Mouse (Mus musculus): ENCODE data around the gene Gm10283. TPM values are rescaled to one million over a fixed set of nuclear protein-coding genes. Genes with fewer than 3 reads are reported as not detected.

The Gm10283 gene
- polyA plus RNA-seq, 1 experiment from 2014 or later: not detected

- H3K27me3 ChIP-seq (ENCODE audit: insufficient read depth, poor library complexity, severe bottlenecking): no peaks in the 10 kb centered on the region
- H3K27ac ChIP-seq: no peak overlapping the region
- no peak overlapping the region for H3K4me3 ChIP-seq
- DNase-seq (ENCODE audit: low spot score): no peak
- 93% methylated on average over 3 of the region's 3 CpGs for WGBS
- no peaks in the 10 kb centered on the region for H3K9me3 ChIP-seq
- no peaks in the 10 kb centered on the region for H3K4me1 ChIP-seq (replicated peaks)
- no peaks in the 10 kb centered on the region for H3K36me3 ChIP-seq
Measured at GRCm38 (mm10) chr8:60436872-60437271, 66.1 kb downstream of the Gm10283 start.

GRCm38 (mm10) chr8:60432649-60433048 is 70.3 kb downstream of the Gm10283 start:
- Histone ChIP-seq H3K27me3 (ENCODE audit: insufficient read depth, poor library complexity, severe bottlenecking) (no peaks in the 10 kb centered on the region), H3K4me1 (replicated peaks) (no peaks in the 10 kb centered on the region), H3K9me3 (no peaks in the 10 kb centered on the region), H3K27ac (no peak overlapping the region), H3K4me3 (no peak overlapping the region), H3K36me3 (no peaks in the 10 kb centered on the region)
- no peak for DNase-seq (ENCODE audit: low spot score)
- whole genome bisulfite sequencing: 95% methylated on average over 5 of the region's 5 CpGs

- no peaks in the 10 kb centered on the region for H3K9me3 ChIP-seq
- no peaks in the 10 kb centered on the region for H3K27me3 ChIP-seq (ENCODE audit: insufficient read depth, poor library complexity, severe bottlenecking)
- no peak for DNase-seq (ENCODE audit: low spot score)
- H3K4me3 ChIP-seq: no peak overlapping the region
- no peaks in the 10 kb centered on the region for H3K4me1 ChIP-seq (replicated peaks)
- H3K27ac ChIP-seq: no peak overlapping the region
- 89% methylated on average over 8 of the region's 8 CpGs for WGBS
- no peaks in the 10 kb centered on the region for H3K36me3 ChIP-seq
Measured at GRCm38 (mm10) chr8:60406358-60406757, 96.6 kb downstream of the Gm10283 start.

- H3K27ac ChIP-seq: no peak overlapping the region
- no peak overlapping the region for H3K4me3 ChIP-seq
- no peaks in the 10 kb centered on the region for H3K9me3 ChIP-seq
- H3K27me3 ChIP-seq (ENCODE audit: insufficient read depth, poor library complexity, severe bottlenecking): no peaks in the 10 kb centered on the region
- H3K36me3 ChIP-seq: no peaks in the 10 kb centered on the region
- no peak for DNase-seq (ENCODE audit: low spot score)
- WGBS: 84% methylated on average over 6 of the region's 6 CpGs
- no peaks in the 10 kb centered on the region for H3K4me1 ChIP-seq (replicated peaks)
Measured at GRCm38 (mm10) chr8:60404994-60405548, 97.9 kb downstream of the Gm10283 start.

GRCm38 (mm10) chr8:60393675-60394074 is 109.3 kb downstream of the Gm10283 start:
- no peaks in the 10 kb centered on the region for H3K9me3 ChIP-seq
- 88% methylated on average over 4 of the region's 4 CpGs for WGBS
- DNase-seq (ENCODE audit: low spot score): no peak
- no peaks in the 10 kb centered on the region for H3K4me1 ChIP-seq (replicated peaks)
- no peaks in the 10 kb centered on the region for H3K36me3 ChIP-seq
- H3K27me3 ChIP-seq (ENCODE audit: insufficient read depth, poor library complexity, severe bottlenecking): no peaks in the 10 kb centered on the region
- H3K4me3 ChIP-seq: no peak overlapping the region
- H3K27ac ChIP-seq: no peak overlapping the region

GRCm38 (mm10) chr8:60386589-60386988 is 116.4 kb downstream of the Gm10283 start:
- DNase-seq (ENCODE audit: low spot score): no peak
- Histone ChIP-seq H3K4me3 (no peak overlapping the region), H3K36me3 (no peaks in the 10 kb centered on the region), H3K27ac (no peak overlapping the region), H3K27me3 (ENCODE audit: insufficient read depth, poor library complexity, severe bottlenecking) (no peaks in the 10 kb centered on the region), H3K9me3 (no peaks in the 10 kb centered on the region), H3K4me1 (replicated peaks) (no peaks in the 10 kb centered on the region)
- WGBS: 88% methylated on average over 2 of the region's 2 CpGs

Other genes starting within 250 kb of the Gm10283 start
- gene Aadat, start 2.7 kb upstream of the Gm10283 start, polyA plus RNA-seq (2016; fragmentation: Nextera tagmentation; extraction: Ambion mirVana): 0.86 and 1.2 TPM in 2 replicates
- 1.2 and 1.6 TPM in 2 replicates for gene Mfap3l, start 129.6 kb upstream of the Gm10283 start, polyA plus RNA-seq (2016; fragmentation: Nextera tagmentation; extraction: Ambion mirVana)

All from hindbrain, embryonic 10.5 days (tissue).